Mouse (Mus musculus): ENCODE measurements around the gene Cox6a1. TPM values are rescaled to one million over a fixed set of nuclear protein-coding genes. Genes with fewer than 3 reads are reported as not detected.

Gene Cox6a1
- polyA plus RNA-seq, 1 experiment, result 2,023 TPM

DNA sequence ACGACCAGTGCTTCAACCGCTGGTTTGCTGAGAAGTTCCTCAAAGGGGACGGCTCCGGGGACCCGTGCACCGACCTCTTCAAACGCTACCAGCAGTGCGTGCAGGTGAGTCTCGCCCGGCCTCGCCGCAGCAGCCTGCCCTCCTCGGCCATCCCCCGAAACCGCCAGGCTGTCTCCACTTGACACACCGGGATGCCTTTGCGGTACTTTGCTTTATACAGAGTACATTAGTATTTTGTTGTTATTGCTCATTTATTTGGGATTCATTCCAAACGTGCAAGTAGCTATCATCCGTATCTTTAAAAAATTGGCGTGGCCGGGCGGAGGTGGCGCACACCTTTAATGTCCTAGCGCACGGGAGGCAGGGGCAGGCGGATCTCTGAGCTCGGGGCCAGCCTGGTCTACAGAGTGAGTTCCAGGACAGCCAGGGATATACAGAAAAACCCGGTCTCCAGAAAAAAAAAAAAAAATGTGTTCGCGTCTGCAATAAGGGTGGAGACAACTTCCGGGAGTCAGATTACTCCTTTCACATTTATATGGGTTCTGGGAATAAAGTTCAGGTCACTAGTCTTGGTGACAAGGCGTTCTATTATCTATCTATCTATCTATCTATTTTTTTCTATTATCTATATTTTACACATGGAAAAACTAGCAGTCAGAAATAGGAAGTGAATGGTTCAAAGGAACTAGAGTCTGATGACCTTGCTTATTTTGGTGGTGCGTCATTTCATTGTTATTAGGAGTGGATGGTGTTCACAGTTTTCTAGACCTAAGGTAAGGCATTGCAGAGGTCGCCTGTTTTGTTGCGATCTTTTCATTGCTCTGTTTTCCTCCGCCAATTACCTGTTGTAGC, 7.2 kb downstream of the Cox6a1 start:
- H3K27me3 ChIP-seq (ENCODE audit: control insufficient read depth, insufficient read depth, insufficient read length), result no peaks in the 10 kb centered on the region
- no peak for TF ChIP-seq MYOD1 (IDR thresholded peaks at IDR 0.05; ENCODE audit: control insufficient read depth in 1 of 3, insufficient read length in 2 of 3, low read depth in 2 of 3)
- TF ChIP-seq CEBPB (IDR thresholded peaks at IDR 0.05; ENCODE audit: insufficient read depth, poor library complexity, severe bottlenecking), result no peak
- TF ChIP-seq REST (IDR thresholded peaks at IDR 0.05; ENCODE audit: insufficient read depth, insufficient read length), result no peak
- TF ChIP-seq USF1 (IDR thresholded peaks at IDR 0.05; ENCODE audit: low read depth), result no peak
- TF ChIP-seq POLR2AphosphoS2 (IDR thresholded peaks at IDR 0.05; ENCODE audit: insufficient read length, low read depth), result no peak
- TF ChIP-seq MYOG (IDR thresholded peaks at IDR 0.05; ENCODE audit: control insufficient read depth in 1 of 3, insufficient read depth in 1 of 3, insufficient read length in 2 of 3, low read depth in 2 of 3), result no peak
- no peak for TF ChIP-seq MAX (IDR thresholded peaks at IDR 0.05; ENCODE audit: low read depth)
- no peak for TF ChIP-seq TCF3 (IDR thresholded peaks at IDR 0.05; ENCODE audit: insufficient read length, low read depth)
- no peak for TF ChIP-seq SRF (IDR thresholded peaks at IDR 0.05; ENCODE audit: control insufficient read depth, insufficient read length, low read depth)
- no peak for TF ChIP-seq E2F4 (IDR thresholded peaks at IDR 0.05; ENCODE audit: insufficient read depth)
- TF ChIP-seq POLR2A (IDR thresholded peaks at IDR 0.05; ENCODE audit: insufficient read length, low read depth), result no peak
- no peak for TF ChIP-seq TCF12 (IDR thresholded peaks at IDR 0.05; ENCODE audit: insufficient read depth, poor library complexity, severe bottlenecking)

DNA sequence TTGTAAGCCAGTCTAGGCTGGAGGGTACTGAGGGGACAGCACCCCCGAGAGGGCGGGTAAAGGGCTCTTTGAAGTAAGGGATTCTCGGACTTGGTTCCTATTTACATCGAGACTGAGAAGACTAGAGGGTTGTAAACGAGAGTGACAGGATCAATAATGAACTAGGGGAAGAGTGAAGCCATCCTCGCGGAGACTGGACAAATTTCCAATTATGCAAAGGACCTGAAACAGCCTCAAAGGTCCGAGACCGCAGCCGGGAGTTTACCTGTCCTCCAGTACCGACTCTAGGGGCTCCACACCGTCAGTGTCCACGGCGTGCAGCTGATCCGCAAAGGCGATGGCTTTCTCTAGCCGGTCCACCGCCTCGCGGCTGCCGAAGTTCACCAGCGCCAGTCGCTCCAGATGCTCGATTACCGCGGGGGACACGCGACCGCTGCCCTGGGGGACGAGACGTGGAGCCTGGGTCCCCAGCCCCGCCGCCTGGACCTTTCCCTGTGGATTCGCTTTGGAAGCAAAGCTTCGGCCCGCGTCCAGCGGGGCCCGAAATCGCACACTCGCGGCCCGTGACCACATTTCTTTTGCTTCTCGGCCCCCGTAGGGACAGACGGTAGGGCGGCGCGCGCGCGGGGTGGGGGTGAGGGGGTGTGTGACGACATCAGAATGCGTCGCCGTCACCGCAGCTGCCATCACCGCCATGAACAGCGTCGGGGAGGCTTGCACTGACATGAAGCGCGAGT, 8.0 kb downstream of the Cox6a1 start, which contains the start of the genes Gatc and Triap1:
TSS of gene Gatc (minus strand) at position 602 of the 737 bp plus-strand sequence.
TSS of gene Triap1 (plus strand) at position 649 of the 737 bp plus-strand sequence.
- TF ChIP-seq TCF12 (IDR thresholded peaks at IDR 0.05; ENCODE audit: insufficient read depth, poor library complexity, severe bottlenecking) (no peak), TCF3 (IDR thresholded peaks at IDR 0.05; ENCODE audit: insufficient read length, low read depth) (peak; percentile 4), E2F4 (IDR thresholded peaks at IDR 0.05; ENCODE audit: insufficient read depth) (no peak), POLR2A (IDR thresholded peaks at IDR 0.05; ENCODE audit: insufficient read length, low read depth) (peak; percentile 93), USF1 (IDR thresholded peaks at IDR 0.05; ENCODE audit: low read depth) (no peak), POLR2AphosphoS2 (IDR thresholded peaks at IDR 0.05; ENCODE audit: insufficient read length, low read depth) (peak; percentile 92), CEBPB (IDR thresholded peaks at IDR 0.05; ENCODE audit: insufficient read depth, poor library complexity, severe bottlenecking) (no peak), MYOD1 (IDR thresholded peaks at IDR 0.05; ENCODE audit: control insufficient read depth in 1 of 3, insufficient read length in 2 of 3, low read depth in 2 of 3) (peak in 2 of 3 experiments; percentile 83 to 87), SRF (IDR thresholded peaks at IDR 0.05; ENCODE audit: control insufficient read depth, insufficient read length, low read depth) (peak; percentile 28), MYOG (IDR thresholded peaks at IDR 0.05; ENCODE audit: control insufficient read depth in 1 of 3, insufficient read depth in 1 of 3, insufficient read length in 2 of 3, low read depth in 2 of 3) (peak; percentile 6 to 89 (median 71)), MAX (IDR thresholded peaks at IDR 0.05; ENCODE audit: low read depth) (no peak), REST (IDR thresholded peaks at IDR 0.05; ENCODE audit: insufficient read depth, insufficient read length) (no peak)
- Histone ChIP-seq H3ac (ENCODE audit: control insufficient read depth, insufficient read length) (peak within 1 kb of the TSS; percentile 99), H3K4me3 (peak within 1 kb of the TSS; percentile 91), H3K4me2 (ENCODE audit: low read depth) (peak within 1 kb of the TSS; percentile 85), H3K27me3 (ENCODE audit: control insufficient read depth, insufficient read depth, insufficient read length) (no peaks in the 10 kb centered on the region), H3K79me2 (ENCODE audit: control insufficient read depth, insufficient read depth) (peaks cover 27% of the 10 kb centered on the region), H3K36me3 (ENCODE audit: control insufficient read depth, insufficient read depth) (peaks cover 23% of the 10 kb centered on the region)

More for the DNA sequence above, 7.2 kb downstream of the Cox6a1 start:
- Histone ChIP-seq H3K4me2 (ENCODE audit: low read depth) (peak overlapping the region; percentile 84), H3K4me3 (peak overlapping the region; percentile 91), H3K79me2 (ENCODE audit: control insufficient read depth, insufficient read depth) (peaks cover 35% of the 10 kb centered on the region), H3ac (ENCODE audit: control insufficient read depth, insufficient read length) (peak overlapping the region; percentile 99), H3K36me3 (ENCODE audit: control insufficient read depth, insufficient read depth) (peaks cover 18% of the 10 kb centered on the region)

DNA sequence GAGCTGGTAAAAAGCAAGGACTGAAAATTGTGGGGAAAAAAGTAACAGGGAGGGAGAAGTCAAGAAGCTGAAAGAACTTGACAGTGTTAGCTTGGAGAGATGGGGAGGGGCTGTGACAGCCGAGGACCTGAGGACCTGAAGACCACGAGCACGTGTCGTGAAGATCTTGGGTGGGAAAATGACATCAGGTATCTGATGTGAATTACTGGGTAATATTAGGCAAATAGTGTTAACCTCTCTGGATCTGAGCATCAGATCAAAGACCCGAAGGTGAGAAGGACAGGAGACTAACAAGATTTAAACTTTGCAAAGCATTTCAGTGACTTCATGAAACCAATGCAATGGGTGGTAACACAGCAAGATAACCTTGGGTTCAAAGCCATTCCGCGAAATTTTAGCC, 8.8 kb downstream of the Cox6a1 start:
- Histone ChIP-seq H3K4me2 (ENCODE audit: low read depth) (peak overlapping the region; percentile 85), H3K36me3 (ENCODE audit: control insufficient read depth, insufficient read depth) (peaks cover 23% of the 10 kb centered on the region), H3K27me3 (ENCODE audit: control insufficient read depth, insufficient read depth, insufficient read length) (no peaks in the 10 kb centered on the region), H3K79me2 (ENCODE audit: control insufficient read depth, insufficient read depth) (peaks cover 20% of the 10 kb centered on the region), H3ac (ENCODE audit: control insufficient read depth, insufficient read length) (peak overlapping the region; percentile 99), H3K4me3 (peak overlapping the region; percentile 91)
- TF ChIP-seq SRF (IDR thresholded peaks at IDR 0.05; ENCODE audit: control insufficient read depth, insufficient read length, low read depth), result no peak
- no peak for TF ChIP-seq E2F4 (IDR thresholded peaks at IDR 0.05; ENCODE audit: insufficient read depth)
- no peak for TF ChIP-seq CEBPB (IDR thresholded peaks at IDR 0.05; ENCODE audit: insufficient read depth, poor library complexity, severe bottlenecking)
- TF ChIP-seq POLR2A (IDR thresholded peaks at IDR 0.05; ENCODE audit: insufficient read length, low read depth), result no peak
- TF ChIP-seq USF1 (IDR thresholded peaks at IDR 0.05; ENCODE audit: low read depth), result no peak
- TF ChIP-seq POLR2AphosphoS2 (IDR thresholded peaks at IDR 0.05; ENCODE audit: insufficient read length, low read depth), result no peak
- TF ChIP-seq MYOD1 (IDR thresholded peaks at IDR 0.05; ENCODE audit: control insufficient read depth in 1 of 3, insufficient read length in 2 of 3, low read depth in 2 of 3), result no peak
- TF ChIP-seq TCF3 (IDR thresholded peaks at IDR 0.05; ENCODE audit: insufficient read length, low read depth), result no peak
- TF ChIP-seq MYOG (IDR thresholded peaks at IDR 0.05; ENCODE audit: control insufficient read depth in 1 of 3, insufficient read depth in 1 of 3, insufficient read length in 2 of 3, low read depth in 2 of 3), result no peak
- TF ChIP-seq MAX (IDR thresholded peaks at IDR 0.05; ENCODE audit: low read depth), result no peak
- no peak for TF ChIP-seq REST (IDR thresholded peaks at IDR 0.05; ENCODE audit: insufficient read depth, insufficient read length)
- no peak for TF ChIP-seq TCF12 (IDR thresholded peaks at IDR 0.05; ENCODE audit: insufficient read depth, poor library complexity, severe bottlenecking)

DNA sequence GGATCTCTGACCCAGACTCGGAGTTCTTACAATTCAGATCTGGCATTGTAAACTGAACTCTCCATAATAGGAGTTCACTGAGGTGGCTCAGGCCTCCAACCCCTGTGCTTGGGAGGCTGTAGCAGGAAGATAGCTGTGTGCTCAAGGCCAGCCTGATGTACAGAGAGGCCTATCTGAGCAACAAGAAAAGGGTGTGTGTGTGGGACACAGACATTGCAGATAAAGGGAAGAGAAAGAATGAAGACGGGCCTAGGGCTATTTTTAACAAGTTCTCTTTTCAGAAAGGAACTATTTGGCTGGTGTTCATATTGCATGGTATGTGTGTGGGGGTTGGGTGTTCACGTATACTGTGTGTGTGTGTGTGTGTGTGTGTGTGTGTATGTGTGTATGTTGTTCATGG, 15.2 kb downstream of the Cox6a1 start:
- no peak overlapping the region for H3K4me3 ChIP-seq
- peaks cover 49% of the 10 kb centered on the region for H3K36me3 ChIP-seq (ENCODE audit: control insufficient read depth, insufficient read depth)
- H3K79me2 ChIP-seq (ENCODE audit: control insufficient read depth, insufficient read depth), result peaks cover 33% of the 10 kb centered on the region
- no peaks in the 10 kb centered on the region for H3K27me3 ChIP-seq (ENCODE audit: control insufficient read depth, insufficient read depth, insufficient read length)
- no peak overlapping the region for H3K4me2 ChIP-seq (ENCODE audit: low read depth)
- no peak overlapping the region for H3ac ChIP-seq (ENCODE audit: control insufficient read depth, insufficient read length)
- TF ChIP-seq MYOG (IDR thresholded peaks at IDR 0.05; ENCODE audit: control insufficient read depth in 1 of 3, insufficient read depth in 1 of 3, insufficient read length in 2 of 3, low read depth in 2 of 3) (no peak), SRF (IDR thresholded peaks at IDR 0.05; ENCODE audit: control insufficient read depth, insufficient read length, low read depth) (no peak), POLR2AphosphoS2 (IDR thresholded peaks at IDR 0.05; ENCODE audit: insufficient read length, low read depth) (no peak), TCF3 (IDR thresholded peaks at IDR 0.05; ENCODE audit: insufficient read length, low read depth) (no peak), MAX (IDR thresholded peaks at IDR 0.05; ENCODE audit: low read depth) (no peak), USF1 (IDR thresholded peaks at IDR 0.05; ENCODE audit: low read depth) (no peak), POLR2A (IDR thresholded peaks at IDR 0.05; ENCODE audit: insufficient read length, low read depth) (no peak), REST (IDR thresholded peaks at IDR 0.05; ENCODE audit: insufficient read depth, insufficient read length) (no peak), TCF12 (IDR thresholded peaks at IDR 0.05; ENCODE audit: insufficient read depth, poor library complexity, severe bottlenecking) (no peak), E2F4 (IDR thresholded peaks at IDR 0.05; ENCODE audit: insufficient read depth) (no peak)
